Mouse (Mus musculus): ENCODE results near the gene Sgcd.
"Not testable (repeated sequence)": the region's sequence is repeated elsewhere in the genome, so short reads cannot be mapped to it uniquely, and the experiment has no call there.

The Sgcd gene

GRCm38 (mm10) chr11:47777226-47777915 lies 211.4 kb downstream of the Sgcd start:
- no peak for DNase-seq (ENCODE audit: low spot score in 2 of 2)

GRCm38 (mm10) chr11:47776019-47776418 lies 212.8 kb downstream of the Sgcd start:
- no peak for DNase-seq (ENCODE audit: low spot score in 2 of 2)

GRCm38 (mm10) chr11:47765859-47766258 lies 222.9 kb downstream of the Sgcd start:
- no peak for DNase-seq (ENCODE audit: low spot score in 2 of 2)

GRCm38 (mm10) chr11:47763569-47763968 lies 225.2 kb downstream of the Sgcd start:
- not testable (repeated sequence) for DNase-seq (ENCODE audit: low spot score in 2 of 2)

- no peak for DNase-seq (ENCODE audit: low spot score in 2 of 2)
Measured at GRCm38 (mm10) chr11:47759015-47759414, 229.8 kb downstream of the Sgcd start.

- no peak for DNase-seq (ENCODE audit: low spot score in 2 of 2)
Measured at GRCm38 (mm10) chr11:47742806-47743205, 246.0 kb downstream of the Sgcd start.

GRCm38 (mm10) chr11:47704930-47705787 lies 283.6 kb downstream of the Sgcd start:
- peak; percentile 8 to 9 for DNase-seq (ENCODE audit: low spot score in 2 of 2)

- DNase-seq (ENCODE audit: low spot score in 2 of 2): no peak
Measured at GRCm38 (mm10) chr11:47695611-47696010, 293.2 kb downstream of the Sgcd start.

GRCm38 (mm10) chr11:47658135-47658534 lies 330.6 kb downstream of the Sgcd start:
- no peak for DNase-seq (ENCODE audit: low spot score in 2 of 2)

GRCm38 (mm10) chr11:47645911-47646310 lies 342.9 kb downstream of the Sgcd start:
- no peak for DNase-seq (ENCODE audit: low spot score in 2 of 2)

GRCm38 (mm10) chr11:47641567-47642259 lies 347.1 kb downstream of the Sgcd start:
- no peak for DNase-seq (ENCODE audit: low spot score in 2 of 2)

GRCm38 (mm10) chr11:47640556-47640955 lies 348.2 kb downstream of the Sgcd start:
- no peak for DNase-seq (ENCODE audit: low spot score in 2 of 2)

GRCm38 (mm10) chr11:47630186-47630585 lies 358.6 kb downstream of the Sgcd start:
- no peak for DNase-seq (ENCODE audit: low spot score in 2 of 2)

GRCm38 (mm10) chr11:47609892-47610291 lies 378.9 kb downstream of the Sgcd start:
- DNase-seq (ENCODE audit: low spot score in 2 of 2): no peak

GRCm38 (mm10) chr11:47574635-47575034 lies 414.1 kb downstream of the Sgcd start:
- DNase-seq (ENCODE audit: low spot score in 2 of 2): no peak

GRCm38 (mm10) chr11:47568488-47568887 lies 420.3 kb downstream of the Sgcd start:
- DNase-seq (ENCODE audit: low spot score in 2 of 2): no peak

- no peak for DNase-seq (ENCODE audit: low spot score in 2 of 2)
Measured at GRCm38 (mm10) chr11:47566156-47566555, 422.6 kb downstream of the Sgcd start.

- no peak for DNase-seq (ENCODE audit: low spot score in 2 of 2)
Measured at GRCm38 (mm10) chr11:47524845-47525244, 463.9 kb downstream of the Sgcd start.

- DNase-seq (ENCODE audit: low spot score in 2 of 2): peak in 1 of 2 experiments; percentile 5
Measured at GRCm38 (mm10) chr11:47508047-47508446, 480.7 kb downstream of the Sgcd start.

- DNase-seq (ENCODE audit: low spot score in 2 of 2): not testable (repeated sequence)
Measured at GRCm38 (mm10) chr11:47503236-47503635, 485.5 kb downstream of the Sgcd start.

- DNase-seq (ENCODE audit: low spot score in 2 of 2): peak; percentile 5 to 10
Measured at GRCm38 (mm10) chr11:47473493-47474230, 515.1 kb downstream of the Sgcd start.

- DNase-seq (ENCODE audit: low spot score in 2 of 2): not testable (repeated sequence)
Measured at GRCm38 (mm10) chr11:47460700-47461099, 528.1 kb downstream of the Sgcd start.
